Mouse (Mus musculus): ENCODE measurements around the gene Mthfd1. TPM values are rescaled to one million over a fixed set of nuclear protein-coding genes. Genes with fewer than 3 reads are reported as not detected.

Mthfd1 gene
- total RNA-seq, 2 experiments from 2014 or later, result 30.1 to 37.8 TPM

- no peak for DNase-seq
- Histone ChIP-seq H3K27ac (no peak overlapping the region), H3K4me3 (no peak overlapping the region)
- intact Hi-C loops (cut with DNase I), result loop anchor here (5.0 kb wide), 1 partner anchor 126 kb away; no protein-coding TSS in a partner anchor
- TF ChIP-seq CTCF (IDR thresholded peaks at IDR 0.05), result peak; percentile 46
These were observed 90.8 kb downstream of the Mthfd1 start for GRCm38 (mm10) chr12:76345759-76346455.

- intact Hi-C loops (cut with DNase I), result loop anchor here (5.0 kb wide), 1 partner anchor 123 kb away; no protein-coding TSS in a partner anchor
- TF ChIP-seq CTCF (IDR thresholded peaks at IDR 0.05), result no peak
- Histone ChIP-seq H3K27ac (no peak overlapping the region), H3K4me3 (no peak overlapping the region)
- DNase-seq, result no peak
These were observed 94.7 kb downstream of the Mthfd1 start for GRCm38 (mm10) chr12:76349680-76350220.

- DNase-seq, result no peak
- Histone ChIP-seq H3K4me3 (no peak overlapping the region), H3K27ac (no peak overlapping the region)
- intact Hi-C loops (cut with DNase I), result no loop called here
- TF ChIP-seq CTCF (IDR thresholded peaks at IDR 0.05), result no peak
These were observed 105.8 kb downstream of the Mthfd1 start for GRCm38 (mm10) chr12:76360868-76361267.

DNA sequence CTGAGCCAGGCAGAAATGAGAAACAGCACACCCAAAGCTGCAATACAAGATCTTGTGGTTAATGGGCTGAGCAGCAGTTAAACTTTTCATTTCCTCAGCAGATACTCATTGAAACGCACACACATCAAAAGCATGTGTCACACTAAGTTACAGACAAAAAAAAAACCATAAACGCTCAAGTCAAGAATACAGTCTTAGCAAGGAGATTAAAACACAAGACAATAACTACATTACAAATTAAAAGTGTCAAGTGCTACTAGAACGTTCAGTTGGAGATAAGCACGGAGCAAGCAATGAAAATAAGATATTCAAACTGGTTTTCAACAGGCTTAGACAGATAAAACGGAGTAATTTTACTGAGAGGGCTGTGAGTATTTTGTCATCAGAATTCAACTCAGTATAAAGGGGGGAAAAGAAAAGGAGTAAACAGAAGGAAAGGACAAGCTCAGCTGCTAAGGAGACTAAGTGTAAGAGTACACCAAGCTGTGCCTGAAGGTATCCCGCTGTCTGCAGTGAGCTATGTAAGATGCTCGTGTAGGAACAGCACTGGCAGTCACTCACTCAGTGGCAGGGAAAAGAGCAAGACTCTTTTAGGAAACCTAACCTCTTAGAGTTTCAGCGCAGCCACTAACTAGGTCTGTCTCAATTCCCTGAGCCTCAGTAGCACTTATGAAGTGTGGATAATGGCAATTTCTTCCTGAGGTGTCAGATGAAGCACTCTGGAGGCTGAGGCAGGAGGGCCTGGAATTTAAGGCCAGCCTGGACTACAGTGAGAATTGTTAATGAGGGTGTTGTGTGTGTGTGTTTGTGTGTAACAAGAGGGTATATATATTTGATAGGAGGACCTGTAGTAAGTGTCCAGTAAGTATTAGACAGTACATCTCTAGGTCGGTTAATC lies 106.6 kb downstream of the Mthfd1 start:
- DNase-seq, result no peak
- intact Hi-C loops (cut with DNase I), result no loop called here
- peak overlapping the region; percentile 2; the same call in 1 of the 2 replicates for H3K27ac ChIP-seq
- no peak overlapping the region for H3K4me3 ChIP-seq
- no peak for TF ChIP-seq CTCF (IDR thresholded peaks at IDR 0.05)

GRCm38 (mm10) chr12:76362303-76362676 lies 107.2 kb downstream of the Mthfd1 start:
- Histone ChIP-seq H3K4me3 (no peak overlapping the region), H3K27ac (0 out of 2 replicates have a peak overlapping the region, but pooled peaks have one; percentile 2)
- intact Hi-C loops (cut with DNase I), result no loop called here
- no peak for TF ChIP-seq CTCF (IDR thresholded peaks at IDR 0.05)
- no peak for DNase-seq

- TF ChIP-seq CTCF (IDR thresholded peaks at IDR 0.05), result no peak
- intact Hi-C loops (cut with DNase I), result loop anchor here (2.0 kb wide), 1 partner anchor 67 kb away; no protein-coding TSS in a partner anchor
- DNase-seq, result no peak
- H3K27ac ChIP-seq, result no peak overlapping the region; the same call in 1 of the 2 replicates
- H3K4me3 ChIP-seq, result no peak overlapping the region
These were observed 111.2 kb downstream of the Mthfd1 start for GRCm38 (mm10) chr12:76366276-76366675.

GRCm38 (mm10) chr12:76367096-76367995 lies 112.2 kb downstream of the Mthfd1 start:
- H3K27ac ChIP-seq, result peak overlapping the region; percentile 98
- TF ChIP-seq CTCF (IDR thresholded peaks at IDR 0.05), result no peak
- intact Hi-C loops (cut with DNase I), result loop anchor here (2.0 kb wide), 1 partner anchor 65 kb away; no protein-coding TSS in a partner anchor
- DNase-seq, result peak; percentile 57
- H3K4me3 ChIP-seq, result peak overlapping the region; percentile 100

- no peak for TF ChIP-seq CTCF (IDR thresholded peaks at IDR 0.05)
- intact Hi-C loops (cut with DNase I), result no loop called here
- DNase-seq, result no peak
- H3K4me3 ChIP-seq, result peak overlapping the region; percentile 100
- H3K27ac ChIP-seq, result peak overlapping the region; percentile 98
These were observed 113.2 kb downstream of the Mthfd1 start for GRCm38 (mm10) chr12:76368201-76368789.

GRCm38 (mm10) chr12:76368790-76369205 lies 113.7 kb downstream of the Mthfd1 start:
- H3K27ac ChIP-seq, result peak overlapping the region; percentile 98
- peak; percentile 75 for DNase-seq
- TF ChIP-seq CTCF (IDR thresholded peaks at IDR 0.05), result no peak
- peak overlapping the region; percentile 100 for H3K4me3 ChIP-seq
- intact Hi-C loops (cut with DNase I), result loop anchor here (1.0 kb wide), 1 partner anchor 36 kb away; the partner anchor contains the start of gene Hspa2

Other genes starting within 250 kb of the Mthfd1 start
- under 1 TPM; 0.08 to 0.13 TPM for gene Esr2, start 78.0 kb upstream of the Mthfd1 start, total RNA-seq (2021)
- gene Tex21, start 8.6 kb upstream of the Mthfd1 start, total RNA-seq (2021), result not detected
- under 1 TPM; 0.31 to 0.48 TPM for gene Akap5, start 69.6 kb downstream of the Mthfd1 start, total RNA-seq (2021)
- 1 to 10 TPM; 6.5 to 7.2 TPM for gene Zbtb25, start 114.3 kb downstream of the Mthfd1 start, total RNA-seq (2021)
- 1 to 10 TPM; 3.6 to 4.3 TPM for gene Zbtb1, start 115.0 kb downstream of the Mthfd1 start, total RNA-seq (2021)
- 1 to 10 TPM; 6.9 to 7.0 TPM for gene Hspa2, start 148.9 kb downstream of the Mthfd1 start, total RNA-seq (2021)
- not detected for gene Ppp1r36, start 162.2 kb downstream of the Mthfd1 start, total RNA-seq (2021)